Mouse (Mus musculus): ENCODE results near the gene Tssk2. TPM values are rescaled to one million over a fixed set of nuclear protein-coding genes. Genes with fewer than 3 reads are reported as not detected.

Gene Tssk2
- polyA plus RNA-seq, 1 experiment from 2014 or later: not detected

DNA sequence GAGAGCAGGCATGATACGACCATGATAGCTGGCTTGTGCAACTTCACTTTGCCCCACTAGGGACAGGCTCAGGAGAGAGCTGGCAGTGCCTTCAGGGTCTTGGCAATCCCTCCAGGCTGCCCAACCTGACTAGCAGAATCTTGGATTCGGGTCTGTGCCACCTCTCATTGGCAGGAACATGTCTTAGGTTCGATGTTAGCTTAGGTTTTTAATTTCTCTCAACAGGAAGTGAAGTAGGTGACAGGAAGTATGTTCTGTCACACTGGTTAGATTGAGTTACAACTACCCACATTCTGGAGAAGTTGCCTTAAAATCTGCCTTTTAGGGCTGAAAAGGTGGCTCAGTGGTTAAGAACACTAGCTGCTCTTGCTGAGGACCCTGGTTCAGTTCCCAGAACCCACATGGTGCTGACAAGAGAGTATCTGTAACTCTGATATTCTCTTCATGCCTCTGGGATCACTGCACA lies 36.0 kb downstream of the Tssk2 start:
- Histone ChIP-seq H3K4me3 (ENCODE audit: control insufficient read depth in 1 of 2, insufficient read depth in 1 of 2, low read depth in 1 of 2, low read length in 2 of 2) (no peak overlapping the region), H3K9ac (ENCODE audit: low read length) (no peak overlapping the region), H3K4me2 (ENCODE audit: low read length) (no peak overlapping the region), H3K4me1 (ENCODE audit: control insufficient read depth in 2 of 2, insufficient read depth in 2 of 2, low read length in 2 of 2) (no peaks in the 10 kb centered on the region), H3K36me3 (ENCODE audit: control insufficient read depth, insufficient read depth, low read length) (no peaks in the 10 kb centered on the region), H3K27me3 (ENCODE audit: control insufficient read depth, insufficient read depth, low read length) (peaks cover 8% of the 10 kb centered on the region), H3K9me3 (ENCODE audit: control insufficient read depth, low read length) (no peaks in the 10 kb centered on the region), H3K27ac (replicated peaks in 1 of 2; ENCODE audit: control insufficient read depth in 1 of 2, insufficient read depth in 1 of 2, low read depth in 2 of 2, low read length in 2 of 2) (no peak overlapping the region)
- no peak for ATAC-seq (ENCODE audit: insufficient number of reproducible peaks, insufficient read depth, low FRiP score, low read depth)
- WGBS: 54% methylated on average over 3 of the region's 3 CpGs

DNA sequence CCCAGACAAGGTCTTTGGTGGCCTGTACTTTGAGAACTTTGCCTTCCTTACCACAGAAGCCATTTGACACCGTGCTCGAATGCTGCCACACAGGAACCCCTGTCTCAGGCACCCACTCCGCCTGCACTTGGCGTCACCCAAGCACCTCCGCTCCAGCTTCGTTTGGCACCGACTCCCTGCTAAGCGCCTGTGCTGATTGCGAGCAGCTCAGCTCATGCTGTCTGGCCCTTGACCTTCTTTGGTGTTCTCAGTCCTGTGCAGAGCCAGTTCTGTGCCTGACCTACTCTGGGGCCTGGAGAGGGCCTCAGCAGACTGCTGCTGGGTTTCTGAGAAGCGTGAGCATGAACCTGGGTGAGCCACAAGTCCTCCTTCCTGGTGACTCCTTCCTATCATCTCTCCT lies 38.3 kb downstream of the Tssk2 start:
- H3K4me1 ChIP-seq (ENCODE audit: control insufficient read depth in 2 of 2, insufficient read depth in 2 of 2, low read length in 2 of 2): no peaks in the 10 kb centered on the region
- 69% methylated on average over 10 of the region's 10 CpGs for WGBS
- ATAC-seq (ENCODE audit: insufficient number of reproducible peaks, insufficient read depth, low FRiP score, low read depth): no peak

GRCm38 (mm10) chr16:17938187-17938586 lies 39.8 kb downstream of the Tssk2 start:
- Histone ChIP-seq H3K4me1 (ENCODE audit: control insufficient read depth in 2 of 2, insufficient read depth in 2 of 2, low read length in 2 of 2) (no peaks in the 10 kb centered on the region), H3K9me3 (ENCODE audit: control insufficient read depth, low read length) (no peaks in the 10 kb centered on the region), H3K4me3 (ENCODE audit: control insufficient read depth in 1 of 2, insufficient read depth in 1 of 2, low read depth in 1 of 2, low read length in 2 of 2) (no peak overlapping the region), H3K4me2 (ENCODE audit: low read length) (no peak overlapping the region), H3K27me3 (ENCODE audit: control insufficient read depth, insufficient read depth, low read length) (peaks cover 8% of the 10 kb centered on the region), H3K9ac (ENCODE audit: low read length) (no peak overlapping the region), H3K36me3 (ENCODE audit: control insufficient read depth, insufficient read depth, low read length) (no peaks in the 10 kb centered on the region), H3K27ac (replicated peaks in 1 of 2; ENCODE audit: control insufficient read depth in 1 of 2, insufficient read depth in 1 of 2, low read depth in 2 of 2, low read length in 2 of 2) (no peak overlapping the region)
- 45% methylated on average over 7 of the region's 7 CpGs for WGBS
- ATAC-seq (ENCODE audit: insufficient number of reproducible peaks, insufficient read depth, low FRiP score, low read depth): no peak

More for the DNA sequence above, 38.3 kb downstream of the Tssk2 start:
- no peaks in the 10 kb centered on the region for H3K9me3 ChIP-seq (ENCODE audit: control insufficient read depth, low read length)
- H3K9ac ChIP-seq (ENCODE audit: low read length): no peak overlapping the region
- H3K4me3 ChIP-seq (ENCODE audit: control insufficient read depth in 1 of 2, insufficient read depth in 1 of 2, low read depth in 1 of 2, low read length in 2 of 2): no peak overlapping the region
- H3K4me2 ChIP-seq (ENCODE audit: low read length): no peak overlapping the region
- H3K27me3 ChIP-seq (ENCODE audit: control insufficient read depth, insufficient read depth, low read length): peaks cover 8% of the 10 kb centered on the region
- H3K36me3 ChIP-seq (ENCODE audit: control insufficient read depth, insufficient read depth, low read length): no peaks in the 10 kb centered on the region
- H3K27ac ChIP-seq (replicated peaks in 1 of 2; ENCODE audit: control insufficient read depth in 1 of 2, insufficient read depth in 1 of 2, low read depth in 2 of 2, low read length in 2 of 2): no peak overlapping the region

- H3K9ac ChIP-seq (ENCODE audit: low read length): no peak overlapping the region
- H3K4me2 ChIP-seq (ENCODE audit: low read length): no peak overlapping the region
- H3K36me3 ChIP-seq (ENCODE audit: control insufficient read depth, insufficient read depth, low read length): no peaks in the 10 kb centered on the region
- H3K4me1 ChIP-seq (ENCODE audit: control insufficient read depth in 2 of 2, insufficient read depth in 2 of 2, low read length in 2 of 2): no peaks in the 10 kb centered on the region
- 10% methylated on average over 7 of the region's 7 CpGs for WGBS
- peaks cover 8% of the 10 kb centered on the region for H3K27me3 ChIP-seq (ENCODE audit: control insufficient read depth, insufficient read depth, low read length)
- H3K4me3 ChIP-seq (ENCODE audit: control insufficient read depth in 1 of 2, insufficient read depth in 1 of 2, low read depth in 1 of 2, low read length in 2 of 2): no peak overlapping the region
- no peak overlapping the region for H3K27ac ChIP-seq (replicated peaks in 1 of 2; ENCODE audit: control insufficient read depth in 1 of 2, insufficient read depth in 1 of 2, low read depth in 2 of 2, low read length in 2 of 2)
- H3K9me3 ChIP-seq (ENCODE audit: control insufficient read depth, low read length): no peaks in the 10 kb centered on the region
- ATAC-seq (ENCODE audit: insufficient number of reproducible peaks, insufficient read depth, low FRiP score, low read depth): peak; percentile 64; the same call in 1 of the 2 replicates
These were observed 40.4 kb downstream of the Tssk2 start for GRCm38 (mm10) chr16:17938821-17939220.

DNA sequence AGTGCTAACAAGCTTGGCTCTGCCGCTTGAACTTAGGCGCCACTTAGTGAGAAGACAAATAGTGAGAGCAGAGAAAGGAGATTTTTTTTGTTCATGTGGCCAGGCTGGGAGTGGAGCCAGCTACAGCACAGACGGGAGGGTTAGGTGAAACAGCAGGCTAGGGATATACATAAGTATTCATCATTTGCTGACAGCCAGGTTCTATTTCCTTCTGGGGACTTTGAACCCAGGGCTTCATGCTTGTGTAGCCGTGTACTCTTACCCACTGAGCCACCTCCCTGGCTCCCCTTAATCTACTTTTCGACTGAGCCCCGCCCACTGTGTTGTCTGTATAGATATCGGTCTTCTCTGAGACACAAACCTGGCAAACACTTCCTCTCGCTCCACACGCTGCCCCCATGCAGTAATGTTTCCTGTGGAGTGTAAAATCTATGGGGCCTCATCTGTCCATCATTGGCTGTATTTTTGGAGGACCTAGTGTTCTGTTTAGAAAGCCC lies 40.9 kb downstream of the Tssk2 start:
- ATAC-seq (ENCODE audit: insufficient number of reproducible peaks, insufficient read depth, low FRiP score, low read depth): no peak
- no peak overlapping the region for H3K9ac ChIP-seq (ENCODE audit: low read length)
- WGBS: 37% methylated on average over 9 of the region's 9 CpGs
- no peaks in the 10 kb centered on the region for H3K36me3 ChIP-seq (ENCODE audit: control insufficient read depth, insufficient read depth, low read length)
- no peak overlapping the region for H3K27ac ChIP-seq (replicated peaks in 1 of 2; ENCODE audit: control insufficient read depth in 1 of 2, insufficient read depth in 1 of 2, low read depth in 2 of 2, low read length in 2 of 2)
- no peak overlapping the region for H3K4me3 ChIP-seq (ENCODE audit: control insufficient read depth in 1 of 2, insufficient read depth in 1 of 2, low read depth in 1 of 2, low read length in 2 of 2)
- no peak overlapping the region for H3K4me2 ChIP-seq (ENCODE audit: low read length)
- peaks cover 8% of the 10 kb centered on the region for H3K27me3 ChIP-seq (ENCODE audit: control insufficient read depth, insufficient read depth, low read length)
- H3K9me3 ChIP-seq (ENCODE audit: control insufficient read depth, low read length): no peaks in the 10 kb centered on the region
- no peaks in the 10 kb centered on the region for H3K4me1 ChIP-seq (ENCODE audit: control insufficient read depth in 2 of 2, insufficient read depth in 2 of 2, low read length in 2 of 2)

GRCm38 (mm10) chr16:17943466-17943865 lies 45.0 kb downstream of the Tssk2 start:
- H3K27ac ChIP-seq (replicated peaks in 1 of 2; ENCODE audit: control insufficient read depth in 1 of 2, insufficient read depth in 1 of 2, low read depth in 2 of 2, low read length in 2 of 2): no peak overlapping the region
- no peaks in the 10 kb centered on the region; the same call in 1 of the 2 replicates for H3K27me3 ChIP-seq (ENCODE audit: control insufficient read depth, insufficient read depth, low read length)
- no peaks in the 10 kb centered on the region for H3K4me1 ChIP-seq (ENCODE audit: control insufficient read depth in 2 of 2, insufficient read depth in 2 of 2, low read length in 2 of 2)
- H3K9ac ChIP-seq (ENCODE audit: low read length): no peak overlapping the region
- no peaks in the 10 kb centered on the region for H3K36me3 ChIP-seq (ENCODE audit: control insufficient read depth, insufficient read depth, low read length)
- no peak overlapping the region for H3K4me3 ChIP-seq (ENCODE audit: control insufficient read depth in 1 of 2, insufficient read depth in 1 of 2, low read depth in 1 of 2, low read length in 2 of 2)
- WGBS: 55% methylated on average over 8 of the region's 8 CpGs
- no peak overlapping the region for H3K4me2 ChIP-seq (ENCODE audit: low read length)
- no peak for ATAC-seq (ENCODE audit: insufficient number of reproducible peaks, insufficient read depth, low FRiP score, low read depth)
- no peaks in the 10 kb centered on the region for H3K9me3 ChIP-seq (ENCODE audit: control insufficient read depth, low read length)

DNA sequence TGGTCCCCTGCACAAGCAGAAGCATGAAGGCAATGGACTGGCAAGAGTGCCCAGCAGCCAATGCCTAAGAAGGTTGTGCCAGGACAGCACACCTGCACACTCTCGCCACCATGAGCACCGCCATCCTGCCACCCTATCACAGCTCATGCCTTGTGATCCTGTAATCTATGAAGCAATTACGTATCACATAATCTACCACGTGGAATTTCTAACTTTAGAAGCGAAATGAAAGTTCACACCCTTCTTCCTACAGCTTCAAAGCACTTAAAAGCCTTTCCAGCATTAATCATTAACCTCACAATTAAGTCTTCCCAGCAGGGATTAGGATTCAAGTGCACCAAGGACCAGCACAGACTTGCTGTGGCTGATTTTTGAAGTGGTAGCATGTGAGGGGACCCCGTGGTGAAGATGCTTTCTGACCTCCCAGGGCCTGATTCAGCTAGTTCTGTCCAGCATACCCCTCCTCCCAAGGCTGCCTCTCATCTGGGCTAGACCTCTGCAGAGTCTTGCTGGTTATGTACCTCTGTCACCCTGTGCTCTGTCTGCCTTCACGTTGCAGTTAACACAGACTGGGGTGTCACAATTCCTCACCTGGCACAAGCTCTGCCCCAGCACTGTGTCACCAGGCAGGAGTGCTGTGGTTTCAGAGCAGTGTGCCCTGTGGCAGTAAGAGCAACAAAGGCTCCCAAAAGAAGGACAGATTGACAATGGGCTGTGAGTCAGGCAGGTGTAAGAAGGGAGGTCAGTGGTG lies 46.8 kb downstream of the Tssk2 start:
- H3K9me3 ChIP-seq (ENCODE audit: control insufficient read depth, low read length): no peaks in the 10 kb centered on the region
- H3K4me3 ChIP-seq (ENCODE audit: control insufficient read depth in 1 of 2, insufficient read depth in 1 of 2, low read depth in 1 of 2, low read length in 2 of 2): no peak overlapping the region
- H3K9ac ChIP-seq (ENCODE audit: low read length): no peak overlapping the region
- no peaks in the 10 kb centered on the region; the same call in 1 of the 2 replicates for H3K27me3 ChIP-seq (ENCODE audit: control insufficient read depth, insufficient read depth, low read length)
- H3K4me2 ChIP-seq (ENCODE audit: low read length): no peak overlapping the region
- no peak for ATAC-seq (ENCODE audit: insufficient number of reproducible peaks, insufficient read depth, low FRiP score, low read depth)
- 44% methylated on average over 7 of the region's 7 CpGs for WGBS
- H3K4me1 ChIP-seq (ENCODE audit: control insufficient read depth in 2 of 2, insufficient read depth in 2 of 2, low read length in 2 of 2): no peaks in the 10 kb centered on the region
- H3K27ac ChIP-seq (replicated peaks in 1 of 2; ENCODE audit: control insufficient read depth in 1 of 2, insufficient read depth in 1 of 2, low read depth in 2 of 2, low read length in 2 of 2): no peak overlapping the region
- H3K36me3 ChIP-seq (ENCODE audit: control insufficient read depth, insufficient read depth, low read length): no peaks in the 10 kb centered on the region
